Mouse (Mus musculus) thymus, adult 2 months (tissue): ENCODE measurements at regions not wholly inside any gene's neighbourhood (a gene's known extent, or its start where the extent isn't known, plus 50 kb on each side); places are given as distances from the start of the nearest gene placed in this dataset.

Source experiments
- CTCF ChIP-seq: fragments of 200-500 bp; IDR thresholded peaks from 2 replicates; pipeline ENCODE4 v1.5.1; 2012; ENCODE audit warnings: mild to moderate bottlenecking, control low read depth, low read length, moderate library complexity, borderline replicate concordance; ENCODE audit not compliant: control insufficient read depth, poor library complexity, insufficient read depth; ENCODE audit errors: extremely low read depth
- POLR2A ChIP-seq: fragments of 200-500 bp; IDR thresholded peaks from 2 replicates; pipeline ENCODE4 v1.6.1; 2012; ENCODE audit warnings: mild to moderate bottlenecking, low read length, control low read depth, moderate library complexity; ENCODE audit not compliant: control insufficient read depth, poor library complexity, insufficient read depth; ENCODE audit errors: extremely low read depth

DNA sequence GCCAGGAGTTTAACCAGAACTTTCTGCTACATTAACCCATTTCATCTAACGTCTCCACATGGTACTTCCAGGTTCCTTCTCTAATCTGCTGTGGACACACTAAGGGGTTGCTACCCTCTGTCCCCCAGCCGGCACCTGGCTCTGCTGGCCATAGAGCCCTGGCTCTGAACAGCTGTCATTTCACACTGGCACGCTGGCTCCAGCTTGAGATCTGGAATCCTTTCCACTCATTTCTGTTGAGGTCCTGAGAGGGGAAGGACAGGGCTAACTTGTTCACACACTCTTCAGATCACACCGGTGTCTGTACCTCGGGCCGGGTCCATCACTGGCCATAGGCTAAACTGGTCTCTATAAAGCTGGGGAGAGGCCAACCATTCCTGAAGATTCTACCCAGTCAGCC lies 226.6 kb upstream of the Zfp637 start:
- TF ChIP-seq POLR2A, result no peak
- TF ChIP-seq CTCF, result no peak
